Mouse (Mus musculus) G1E-ER4 (cell line): ENCODE data around the gene Tlx2. TPM values are rescaled to one million over a fixed set of nuclear protein-coding genes. Genes with fewer than 3 reads are reported as not detected.

ENCODE experiments used
- GATA1 ChIP-seq: IDR thresholded peaks from one replicate; pipeline ENCODE4 v1.8.0; 2012; ENCODE audit warnings: low read length, inconsistent platforms
- polyA plus RNA-seq: library from polyadenylated mRNA; stranded (reverse); fragments of >175 nt; gene quantifications from 2 replicates; pipeline ENCODE4 v1.2.3, GENCODE M21; 2012

Gene Tlx2
- polyA plus RNA-seq, result not detected in 2 replicates

GRCm38 (mm10) chr6:83070247-83070310 lies at the start of gene Tlx2:
Gene Tlx2, minus strand, starts transcription at chr6:83070293.
- TF ChIP-seq GATA1, result no peak

GRCm38 (mm10) chr6:83119734-83120051 lies 49.6 kb upstream of the Tlx2 start:
- no peak for TF ChIP-seq GATA1

GRCm38 (mm10) chr6:83118825-83119733 lies 49.0 kb upstream of the Tlx2 start:
- no peak for TF ChIP-seq GATA1

GRCm38 (mm10) chr6:83118369-83118768 lies 48.3 kb upstream of the Tlx2 start:
- TF ChIP-seq GATA1, result no peak

GRCm38 (mm10) chr6:83117616-83118015 lies 47.5 kb upstream of the Tlx2 start:
- TF ChIP-seq GATA1, result no peak

- TF ChIP-seq GATA1, result no peak
Observed at GRCm38 (mm10) chr6:83117165-83117438, 47.0 kb upstream of the Tlx2 start.

GRCm38 (mm10) chr6:83116373-83117164 lies 46.5 kb upstream of the Tlx2 start:
- TF ChIP-seq GATA1, result no peak

- no peak for TF ChIP-seq GATA1
Observed at GRCm38 (mm10) chr6:83115682-83116372, 45.7 kb upstream of the Tlx2 start.

- TF ChIP-seq GATA1, result no peak
Observed at GRCm38 (mm10) chr6:83115011-83115671, 45.0 kb upstream of the Tlx2 start, which contains the start of gene Mogs. Gene Mogs, plus strand, starts transcription at chr6:83115496.

- TF ChIP-seq GATA1, result no peak
Observed at GRCm38 (mm10) chr6:83111510-83112136, 41.5 kb upstream of the Tlx2 start.

GRCm38 (mm10) chr6:83108762-83109668 lies 38.9 kb upstream of the Tlx2 start, which contains the start of gene Mrpl53:
Gene Mrpl53, plus strand, starts transcription at chr6:83109040.
- no peak for TF ChIP-seq GATA1

GRCm38 (mm10) chr6:83107566-83108400 lies 37.7 kb upstream of the Tlx2 start:
- no peak for TF ChIP-seq GATA1

- TF ChIP-seq GATA1, result no peak
Observed at GRCm38 (mm10) chr6:83104158-83104557, 34.1 kb upstream of the Tlx2 start.
